Mouse (Mus musculus): ENCODE results near the gene Shc3.

DNA sequence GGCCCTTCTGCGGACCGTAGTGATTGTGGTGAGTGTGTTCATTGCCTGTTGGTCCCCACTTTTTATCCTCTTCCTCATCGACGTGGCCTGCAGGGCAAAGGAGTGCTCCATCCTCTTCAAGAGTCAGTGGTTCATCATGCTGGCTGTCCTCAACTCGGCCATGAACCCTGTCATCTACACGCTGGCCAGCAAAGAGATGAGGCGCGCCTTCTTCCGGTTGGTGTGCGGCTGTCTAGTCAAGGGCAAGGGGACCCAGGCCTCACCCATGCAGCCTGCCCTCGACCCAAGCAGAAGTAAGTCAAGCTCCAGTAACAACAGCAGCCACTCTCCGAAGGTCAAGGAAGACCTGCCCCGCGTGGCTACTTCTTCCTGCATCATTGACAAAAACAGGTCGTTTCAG, 149.7 kb downstream of the Shc3 start:
- no peak for TF ChIP-seq CTCF (IDR thresholded peaks at IDR 0.05; ENCODE audit: low read depth)
- no peak for TF ChIP-seq EP300 (optimal IDR thresholded peaks at IDR 0.05)
